Mouse (Mus musculus): ENCODE data around the gene Gm11733. TPM values are rescaled to one million over a fixed set of nuclear protein-coding genes. Genes with fewer than 3 reads are reported as not detected.

The Gm11733 gene
- polyA plus RNA-seq, 1 experiment from 2014 or later = 0.06 TPM

DNA sequence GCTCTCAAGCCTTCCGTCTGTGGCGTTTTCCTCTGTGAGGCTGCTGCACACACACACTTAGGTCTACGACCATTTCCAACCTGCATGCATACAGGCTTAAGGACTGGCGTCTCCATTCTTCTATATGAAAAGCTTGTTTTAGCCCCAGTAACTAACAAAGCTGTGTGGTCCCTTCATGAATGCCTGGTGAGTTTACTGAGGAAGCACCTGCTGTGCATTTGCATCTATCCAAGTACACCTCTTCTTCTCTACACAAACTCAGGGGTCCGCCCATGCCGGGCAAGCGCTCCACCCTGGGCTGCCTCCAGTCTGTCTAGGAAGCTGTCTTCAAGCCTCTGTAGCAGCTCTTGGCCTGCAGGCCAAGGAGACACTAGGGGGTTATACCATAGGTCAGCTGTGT is 17.3 kb upstream of the Gm11733 start:
- H3K36me3 ChIP-seq (replicated peaks) = no peaks in the 10 kb centered on the region
- no peak overlapping the region for H3K4me3 ChIP-seq
- 83% methylated on average over 7 of the region's 7 CpGs for WGBS
- peaks cover 56% of the 10 kb centered on the region for H3K27me3 ChIP-seq (replicated peaks; ENCODE audit: low read depth, poor library complexity, severe bottlenecking)
- DNase-seq (ENCODE audit: low spot score) = no peak
- H3K4me1 ChIP-seq = peaks cover 80% of the 10 kb centered on the region
- H3K9me3 ChIP-seq = no peaks in the 10 kb centered on the region
- H3K27ac ChIP-seq (replicated peaks) = 0 out of 2 replicates have a peak overlapping the region, but pooled peaks have one; percentile 25

DNA sequence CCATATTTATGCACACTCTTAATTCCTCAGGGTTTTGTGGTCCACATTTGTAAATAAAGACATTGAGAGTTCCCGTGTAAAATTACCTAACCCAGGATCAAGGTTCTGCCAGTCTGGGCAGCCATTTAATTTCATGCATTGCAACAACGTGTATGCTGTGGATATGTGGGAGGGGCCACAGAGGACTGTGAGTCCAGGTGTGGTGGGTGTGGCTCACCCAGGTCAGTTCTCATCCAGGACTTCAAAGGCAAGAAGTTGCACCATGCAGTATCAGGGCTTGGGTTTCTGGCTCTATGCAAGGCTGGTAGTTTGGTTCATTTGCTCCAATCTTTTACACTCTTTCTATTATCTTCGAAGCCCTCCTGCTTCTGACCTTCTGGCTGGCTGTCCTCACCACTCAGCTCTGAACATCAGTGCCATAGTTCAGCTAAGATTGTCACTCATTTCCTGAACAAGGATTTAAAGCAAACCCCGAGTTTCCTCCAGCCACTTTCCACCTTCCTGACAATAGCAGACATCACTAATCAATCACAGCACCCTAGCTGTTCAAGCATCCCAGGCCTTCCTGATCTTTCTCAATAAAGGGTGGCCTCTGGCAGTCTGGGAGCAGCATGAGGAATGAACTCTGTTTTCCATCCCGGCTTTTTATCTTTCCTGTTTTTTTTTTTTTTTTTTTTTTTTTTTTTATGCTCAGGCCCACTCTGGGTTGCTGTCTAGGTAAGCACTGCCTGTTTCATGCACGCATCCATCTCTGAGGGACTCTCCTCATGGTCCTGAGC is 15.4 kb upstream of the Gm11733 start:
- H3K27ac ChIP-seq (replicated peaks) = peak overlapping the region; percentile 72
- H3K9me3 ChIP-seq = no peaks in the 10 kb centered on the region
- H3K36me3 ChIP-seq (replicated peaks) = no peaks in the 10 kb centered on the region
- H3K4me3 ChIP-seq = no peak overlapping the region
- peaks cover 50% of the 10 kb centered on the region for H3K27me3 ChIP-seq (replicated peaks; ENCODE audit: low read depth, poor library complexity, severe bottlenecking)
- 57% methylated on average over 6 of the region's 6 CpGs for WGBS
- H3K4me1 ChIP-seq = peaks cover 63% of the 10 kb centered on the region
- no peak for DNase-seq (ENCODE audit: low spot score)

DNA sequence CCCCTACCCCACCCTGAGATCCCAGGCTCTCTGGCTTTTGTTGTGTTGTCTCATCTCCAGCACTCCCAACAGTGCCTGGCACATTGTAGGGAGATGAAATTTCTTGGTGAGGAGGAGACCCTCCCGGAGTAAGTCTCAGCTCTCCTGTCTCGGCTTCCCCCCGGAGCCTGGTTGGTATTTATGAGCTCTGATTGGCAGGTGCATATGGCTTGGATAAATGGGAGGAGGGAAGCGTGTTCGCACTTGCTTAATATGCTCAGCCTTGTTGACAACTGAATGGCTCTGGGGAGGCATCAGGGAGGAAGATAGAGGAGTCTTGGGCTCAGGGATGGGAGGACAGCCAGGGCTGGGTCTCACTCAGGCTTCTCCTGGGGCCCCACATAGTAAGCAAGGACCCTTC is 14.4 kb upstream of the Gm11733 start:
- H3K36me3 ChIP-seq (replicated peaks) = no peaks in the 10 kb centered on the region
- no peak for DNase-seq (ENCODE audit: low spot score)
- H3K9me3 ChIP-seq = no peaks in the 10 kb centered on the region
- H3K4me3 ChIP-seq = 0 out of 2 replicates have a peak overlapping the region, but pooled peaks have one; percentile 8
- H3K27me3 ChIP-seq (replicated peaks; ENCODE audit: low read depth, poor library complexity, severe bottlenecking) = peaks cover 42% of the 10 kb centered on the region
- peak overlapping the region; percentile 72 for H3K27ac ChIP-seq (replicated peaks)
- H3K4me1 ChIP-seq = peaks cover 55% of the 10 kb centered on the region
- WGBS = 70% methylated on average over 5 of the region's 5 CpGs

DNA sequence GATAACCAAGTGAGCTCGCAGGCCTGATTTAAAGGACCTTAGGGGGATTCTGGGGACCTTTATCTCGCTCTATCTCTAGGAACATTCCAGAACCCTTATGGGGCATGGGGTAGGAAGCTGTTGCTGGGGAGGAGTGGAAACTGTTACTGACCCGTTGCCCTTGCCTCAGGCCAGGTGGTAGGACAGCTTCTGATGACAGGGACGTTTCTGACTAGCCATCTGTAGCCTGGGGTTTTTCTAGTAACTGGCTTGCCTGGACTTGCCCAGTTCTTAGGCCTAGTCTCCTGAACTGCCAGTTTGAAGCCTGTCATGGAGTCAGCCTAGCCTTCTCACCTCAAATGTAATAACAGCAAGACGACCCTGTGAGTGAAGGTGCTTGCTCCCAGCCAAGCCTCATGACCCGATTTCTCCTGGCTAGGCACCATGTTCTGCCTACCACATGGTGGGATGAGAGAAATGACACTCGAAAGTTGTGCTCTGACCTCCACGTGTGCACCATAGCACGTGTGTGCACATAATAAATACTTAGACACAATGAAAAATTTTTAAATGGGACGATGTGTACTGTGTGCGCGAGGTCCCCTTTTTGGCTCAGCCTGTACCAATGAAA is 13.5 kb upstream of the Gm11733 start:
- no peaks in the 10 kb centered on the region for H3K36me3 ChIP-seq (replicated peaks)
- peaks cover 38% of the 10 kb centered on the region for H3K27me3 ChIP-seq (replicated peaks; ENCODE audit: low read depth, poor library complexity, severe bottlenecking)
- peaks cover 47% of the 10 kb centered on the region for H3K4me1 ChIP-seq
- DNase-seq (ENCODE audit: low spot score) = no peak
- no peaks in the 10 kb centered on the region for H3K9me3 ChIP-seq
- 80% methylated on average over 12 of the region's 12 CpGs for WGBS
- no peak overlapping the region for H3K4me3 ChIP-seq
- peak overlapping the region; percentile 44; the same call in 1 of the 2 replicates for H3K27ac ChIP-seq (replicated peaks)

DNA sequence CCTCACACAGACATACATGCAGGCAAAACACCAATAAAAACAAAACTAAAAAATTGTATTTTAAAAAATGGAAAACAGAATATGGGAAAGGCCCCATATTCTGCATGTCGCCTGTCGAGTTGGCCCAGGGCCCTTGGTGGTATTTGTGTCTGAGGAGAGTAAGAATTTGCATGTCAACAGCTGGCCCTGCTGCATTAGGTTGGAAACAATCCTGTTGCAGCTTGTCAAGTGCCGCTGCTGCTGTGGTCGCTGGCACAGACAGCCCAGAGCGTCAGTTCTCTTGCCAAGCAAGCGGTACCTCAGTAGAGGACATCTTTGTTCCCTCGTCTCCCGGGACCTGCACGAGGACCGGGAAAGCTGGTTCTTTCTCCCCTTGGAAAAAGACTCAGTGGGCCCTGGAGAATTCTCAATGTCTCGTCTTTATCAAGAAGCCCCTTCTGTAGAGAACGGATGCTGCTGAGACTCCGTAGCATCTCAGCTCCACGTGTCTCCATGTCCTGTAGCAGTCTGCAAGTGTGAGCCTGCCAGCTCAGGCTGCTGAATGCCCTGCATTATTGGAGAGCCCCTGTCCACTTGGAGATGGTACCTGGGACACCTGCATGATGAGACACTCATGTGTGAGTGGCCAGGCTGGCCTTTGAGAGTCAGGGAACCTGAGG is 12.4 kb upstream of the Gm11733 start:
- Histone ChIP-seq H3K36me3 (replicated peaks) (no peaks in the 10 kb centered on the region), H3K4me1 (peaks cover 48% of the 10 kb centered on the region), H3K27me3 (replicated peaks; ENCODE audit: low read depth, poor library complexity, severe bottlenecking) (0 out of 2 replicates have a peak, but pooled peaks cover 27% of the 10 kb centered on the region), H3K9me3 (no peaks in the 10 kb centered on the region), H3K4me3 (no peak overlapping the region), H3K27ac (replicated peaks) (no peak overlapping the region)
- no peak for DNase-seq (ENCODE audit: low spot score)
- 62% methylated on average over 14 of the region's 14 CpGs for WGBS

DNA sequence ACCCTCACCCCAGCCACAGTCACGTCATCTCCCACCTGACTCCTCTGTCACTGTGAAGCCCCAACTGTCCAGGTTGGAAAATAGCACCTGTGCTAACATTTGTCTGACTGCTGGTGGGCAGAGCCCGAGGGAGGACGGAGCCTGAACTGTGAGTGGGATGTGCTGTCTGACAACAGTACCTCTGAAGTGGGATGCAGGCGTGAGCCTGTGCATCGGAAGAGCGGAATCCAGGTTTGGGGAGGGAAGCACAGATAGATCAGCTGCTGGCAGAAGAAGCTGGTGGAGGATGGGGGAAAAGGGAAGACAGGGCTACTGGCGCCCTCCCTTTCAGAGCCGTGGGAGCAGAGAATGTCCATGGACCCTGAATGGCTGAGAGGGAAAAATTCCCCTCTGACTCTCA is 11.3 kb upstream of the Gm11733 start:
- Histone ChIP-seq H3K9me3 (peaks cover 6% of the 10 kb centered on the region; the same call in 1 of the 2 replicates), H3K4me3 (no peak overlapping the region), H3K4me1 (peaks cover 44% of the 10 kb centered on the region), H3K27me3 (replicated peaks; ENCODE audit: low read depth, poor library complexity, severe bottlenecking) (0 out of 2 replicates have a peak, but pooled peaks cover 16% of the 10 kb centered on the region), H3K36me3 (replicated peaks) (no peaks in the 10 kb centered on the region), H3K27ac (replicated peaks) (peak overlapping the region; percentile 40; the same call in 1 of the 2 replicates)
- 76% methylated on average over 8 of the region's 8 CpGs for WGBS
- DNase-seq (ENCODE audit: low spot score) = no peak

DNA sequence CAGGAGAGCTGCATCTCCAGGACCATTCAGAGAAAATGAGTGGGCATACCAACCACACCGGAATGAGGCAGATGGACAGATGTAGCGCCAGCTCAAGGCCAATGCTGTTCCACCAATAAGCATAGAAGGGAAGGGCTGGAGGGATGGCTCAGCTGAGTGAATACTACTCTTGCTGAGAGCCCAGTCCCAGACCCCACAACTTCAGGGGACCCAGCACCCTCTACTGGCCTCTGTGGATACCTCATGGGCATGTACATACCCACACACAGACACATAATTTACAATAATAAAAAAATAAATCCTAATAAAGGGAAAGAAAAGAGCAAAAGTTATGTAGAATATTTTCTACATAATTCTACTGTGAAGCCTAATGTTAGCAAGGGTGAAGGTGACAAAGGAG is 9.0 kb upstream of the Gm11733 start:
- Histone ChIP-seq H3K36me3 (replicated peaks) (no peaks in the 10 kb centered on the region), H3K4me1 (peaks cover 46% of the 10 kb centered on the region), H3K9me3 (peaks cover 7% of the 10 kb centered on the region; the same call in 1 of the 2 replicates), H3K27me3 (replicated peaks; ENCODE audit: low read depth, poor library complexity, severe bottlenecking) (0 out of 2 replicates have a peak, but pooled peaks cover 14% of the 10 kb centered on the region), H3K27ac (replicated peaks) (no peak overlapping the region), H3K4me3 (no peak overlapping the region)
- 92% methylated on average over 2 of the region's 2 CpGs for WGBS
- no peak for DNase-seq (ENCODE audit: low spot score)

DNA sequence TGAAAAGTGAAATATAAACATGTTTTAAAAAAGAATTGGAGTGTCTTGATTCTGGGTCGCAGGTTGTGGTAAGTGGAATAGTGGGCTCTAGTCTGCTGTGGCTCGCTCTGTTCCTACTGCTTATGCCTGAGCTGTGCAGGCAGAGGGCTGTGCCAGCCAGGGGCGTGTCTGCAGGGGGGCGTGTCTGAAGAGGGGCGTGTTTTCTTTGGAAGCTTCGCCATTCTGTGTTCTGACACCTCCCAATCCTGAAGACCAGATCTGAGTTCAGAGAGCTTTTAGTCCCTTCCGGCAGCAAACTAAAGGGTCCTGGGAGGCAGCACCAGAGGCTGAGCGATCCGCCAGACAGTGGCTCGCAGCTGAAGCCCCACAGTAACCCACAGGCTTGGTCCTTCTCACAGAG is 8.5 kb upstream of the Gm11733 start:
- Histone ChIP-seq H3K4me3 (peak overlapping the region; percentile 36; the same call in 1 of the 2 replicates), H3K4me1 (peaks cover 46% of the 10 kb centered on the region), H3K27ac (replicated peaks) (peak overlapping the region; percentile 74), H3K9me3 (peaks cover 7% of the 10 kb centered on the region; the same call in 1 of the 2 replicates), H3K36me3 (replicated peaks) (no peaks in the 10 kb centered on the region), H3K27me3 (replicated peaks; ENCODE audit: low read depth, poor library complexity, severe bottlenecking) (0 out of 2 replicates have a peak, but pooled peaks cover 14% of the 10 kb centered on the region)
- 31% methylated on average over 10 of the region's 10 CpGs for WGBS
- DNase-seq (ENCODE audit: low spot score) = peak; percentile 60

DNA sequence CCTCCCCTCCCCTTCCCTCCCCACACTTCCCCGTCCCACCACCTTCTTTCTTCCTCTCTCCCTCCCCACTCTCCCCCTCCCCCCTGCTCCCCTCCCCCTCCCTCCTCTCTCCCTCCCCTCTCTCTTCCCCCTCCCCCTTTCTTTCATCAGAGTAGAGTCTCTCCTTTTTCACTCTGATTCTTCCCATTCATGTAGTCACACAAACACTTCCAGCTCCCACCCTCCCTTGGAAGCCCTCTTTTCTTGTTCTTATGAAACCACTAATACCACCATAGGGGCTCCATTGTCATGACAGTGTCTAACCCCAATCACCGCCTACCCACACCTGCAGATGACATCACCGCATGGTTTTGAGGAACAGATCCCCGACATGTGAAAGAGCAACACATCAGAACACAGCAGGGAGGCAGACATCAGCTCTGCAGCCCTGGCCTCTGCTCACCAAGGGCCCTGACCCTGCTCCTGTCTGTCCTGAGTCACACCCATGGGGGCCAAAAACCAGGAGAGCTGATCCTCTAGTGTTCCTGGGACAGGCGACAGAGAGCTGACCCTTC is 7.5 kb upstream of the Gm11733 start:
- Histone ChIP-seq H3K4me1 (peaks cover 52% of the 10 kb centered on the region), H3K4me3 (no peak overlapping the region), H3K27me3 (replicated peaks; ENCODE audit: low read depth, poor library complexity, severe bottlenecking) (0 out of 2 replicates have a peak, but pooled peaks cover 14% of the 10 kb centered on the region), H3K27ac (replicated peaks) (peak overlapping the region; percentile 74; the same call in 1 of the 2 replicates), H3K9me3 (peaks cover 7% of the 10 kb centered on the region; the same call in 1 of the 2 replicates), H3K36me3 (replicated peaks) (no peaks in the 10 kb centered on the region)
- DNase-seq (ENCODE audit: low spot score) = no peak
- WGBS = 69% methylated on average over 5 of the region's 5 CpGs

DNA sequence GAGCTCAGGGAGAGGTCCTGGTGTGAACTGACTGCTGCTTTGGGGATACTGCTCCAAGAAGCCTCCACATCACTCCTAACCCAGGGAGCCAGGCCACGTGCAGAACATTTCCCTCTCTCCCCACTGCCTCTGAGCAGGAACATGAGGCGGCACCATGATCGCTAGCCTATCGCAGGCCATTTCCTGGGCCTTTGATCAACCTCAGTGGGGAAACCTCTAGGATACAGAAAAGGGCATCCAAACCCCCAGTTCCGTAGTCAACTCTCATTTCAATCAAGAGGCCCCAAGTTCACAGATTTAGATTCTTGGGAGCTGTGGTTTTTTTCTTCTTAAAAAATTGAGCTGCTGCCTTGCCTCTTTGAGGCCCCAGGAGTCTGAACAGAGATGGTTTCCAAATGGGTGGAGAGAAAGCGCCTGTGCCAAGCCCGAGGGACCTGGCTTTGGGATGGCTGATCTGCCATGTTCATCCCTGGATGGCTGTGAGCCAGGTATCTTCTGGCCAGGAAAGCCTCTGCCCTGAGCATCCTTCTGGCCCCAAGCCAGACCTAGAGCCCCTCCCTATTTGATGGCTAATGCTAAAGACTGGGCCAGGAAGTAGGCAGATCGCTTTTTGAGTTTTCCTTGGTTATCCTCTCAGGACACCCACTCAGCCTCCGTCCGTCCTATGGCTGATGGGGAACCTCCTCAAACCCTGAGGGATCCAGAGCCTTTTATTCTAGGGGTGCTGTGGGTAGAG is 5.7 kb upstream of the Gm11733 start:
- no peaks in the 10 kb centered on the region for H3K36me3 ChIP-seq (replicated peaks)
- H3K4me3 ChIP-seq = peak overlapping the region; percentile 21; the same call in 1 of the 2 replicates
- peaks cover 7% of the 10 kb centered on the region; the same call in 1 of the 2 replicates for H3K9me3 ChIP-seq
- peak; percentile 65 for DNase-seq (ENCODE audit: low spot score)
- H3K27me3 ChIP-seq (replicated peaks; ENCODE audit: low read depth, poor library complexity, severe bottlenecking) = 0 out of 2 replicates have a peak, but pooled peaks cover 7% of the 10 kb centered on the region
- H3K4me1 ChIP-seq = peaks cover 70% of the 10 kb centered on the region
- 55% methylated on average over 10 of the region's 10 CpGs for WGBS
- peak overlapping the region; percentile 92 for H3K27ac ChIP-seq (replicated peaks)

DNA sequence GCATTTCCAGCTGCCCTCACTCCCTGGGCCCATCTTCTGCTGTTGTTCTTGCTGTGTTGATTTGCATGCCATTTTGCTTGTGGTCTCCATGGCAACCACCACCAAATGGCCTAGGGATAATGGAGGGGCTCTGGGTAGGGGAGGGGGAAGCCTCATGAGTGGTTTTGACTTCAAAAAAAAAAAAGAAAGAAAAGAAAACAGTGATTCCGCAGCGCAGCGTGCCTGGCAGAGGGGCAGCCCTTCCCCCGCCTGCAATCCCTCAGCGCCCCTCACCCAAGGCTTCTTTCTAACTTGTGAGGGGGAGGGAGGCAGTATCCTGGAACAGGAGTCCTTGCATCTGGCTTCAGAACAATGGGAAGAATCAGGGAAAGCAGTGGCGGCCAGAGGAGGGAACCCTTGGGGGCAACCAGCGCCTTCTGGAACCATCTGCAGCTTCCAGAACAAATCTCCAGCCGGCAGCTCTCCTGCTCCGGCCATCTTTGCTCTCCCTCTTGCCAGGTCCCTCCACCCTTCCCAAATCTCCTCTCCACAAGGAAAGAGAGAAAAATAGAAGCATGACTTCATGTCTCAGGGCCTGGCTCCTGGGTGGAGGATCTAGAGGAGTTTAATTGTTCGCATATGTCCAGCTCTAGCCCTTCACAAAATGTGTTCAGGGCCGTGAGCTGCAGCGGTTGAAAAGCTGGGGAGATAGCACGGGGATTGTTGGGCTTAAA is 5.0 kb upstream of the Gm11733 start:
- peak; percentile 81 for DNase-seq (ENCODE audit: low spot score)
- Histone ChIP-seq H3K27me3 (replicated peaks; ENCODE audit: low read depth, poor library complexity, severe bottlenecking) (0 out of 2 replicates have a peak, but pooled peaks cover 3% of the 10 kb centered on the region), H3K4me3 (peak overlapping the region; percentile 21), H3K9me3 (peaks cover 7% of the 10 kb centered on the region; the same call in 1 of the 2 replicates), H3K4me1 (peaks cover 77% of the 10 kb centered on the region), H3K36me3 (replicated peaks) (no peaks in the 10 kb centered on the region), H3K27ac (replicated peaks) (peak overlapping the region; percentile 92)
- WGBS = 8% methylated on average over 13 of the region's 13 CpGs
